Mouse (Mus musculus): ENCODE data around the gene Hist4h4. TPM values are rescaled to one million over a fixed set of nuclear protein-coding genes. Genes with fewer than 3 reads are reported as not detected.
A peak's percentile ranks its signal among the peaks of the same experiment; 100 is the strongest.

Hist4h4 gene
- polyA plus RNA-seq, 1 experiment = 2.6 TPM

- no peaks in the 10 kb centered on the region for H3K9me3 ChIP-seq (ENCODE audit: control insufficient read depth, low read length)
- H3K4me3 ChIP-seq (replicated peaks) = no peak overlapping the region
- peaks cover 44% of the 10 kb centered on the region for H3K36me3 ChIP-seq (ENCODE audit: control insufficient read depth)
- H3K4me1 ChIP-seq (ENCODE audit: control insufficient read depth) = peaks cover 23% of the 10 kb centered on the region
- TF ChIP-seq TAL1 (IDR thresholded peaks at IDR 0.05; ENCODE audit: low read length) (no peak), GATA1 (IDR thresholded peaks at IDR 0.05; ENCODE audit: low read length) (no peak)
- H3K27me3 ChIP-seq (ENCODE audit: control insufficient read depth) = no peaks in the 10 kb centered on the region
These were observed 40.7 kb upstream of the Hist4h4 start for GRCm38 (mm10) chr6:136844903-136845302.

- Histone ChIP-seq H3K4me3 (replicated peaks) (no peak overlapping the region), H3K9me3 (ENCODE audit: control insufficient read depth, low read length) (no peaks in the 10 kb centered on the region), H3K36me3 (ENCODE audit: control insufficient read depth) (no peaks in the 10 kb centered on the region), H3K4me1 (ENCODE audit: control insufficient read depth) (no peaks in the 10 kb centered on the region), H3K27me3 (ENCODE audit: control insufficient read depth) (peaks cover 15% of the 10 kb centered on the region)
- TF ChIP-seq TAL1 (IDR thresholded peaks at IDR 0.05; ENCODE audit: low read length) = no peak
- TF ChIP-seq GATA1 (IDR thresholded peaks at IDR 0.05; ENCODE audit: low read length) = no peak
These were observed 33.1 kb upstream of the Hist4h4 start for GRCm38 (mm10) chr6:136837323-136837722.

GRCm38 (mm10) chr6:136835352-136835751, 31.1 kb upstream of the Hist4h4 start, which contains the start of gene Smco3:
Gene Smco3, minus strand, starts transcription at chr6:136835452.
- H3K27me3 ChIP-seq (ENCODE audit: control insufficient read depth) = peaks cover 30% of the 10 kb centered on the region
- no peak within 1 kb of the TSS for H3K4me3 ChIP-seq (replicated peaks)
- no peaks in the 10 kb centered on the region for H3K36me3 ChIP-seq (ENCODE audit: control insufficient read depth)
- no peak for TF ChIP-seq TAL1 (IDR thresholded peaks at IDR 0.05; ENCODE audit: low read length)
- no peak for TF ChIP-seq GATA1 (IDR thresholded peaks at IDR 0.05; ENCODE audit: low read length)
- no peaks in the 10 kb centered on the region for H3K4me1 ChIP-seq (ENCODE audit: control insufficient read depth)
- no peaks in the 10 kb centered on the region for H3K9me3 ChIP-seq (ENCODE audit: control insufficient read depth, low read length)

DNA sequence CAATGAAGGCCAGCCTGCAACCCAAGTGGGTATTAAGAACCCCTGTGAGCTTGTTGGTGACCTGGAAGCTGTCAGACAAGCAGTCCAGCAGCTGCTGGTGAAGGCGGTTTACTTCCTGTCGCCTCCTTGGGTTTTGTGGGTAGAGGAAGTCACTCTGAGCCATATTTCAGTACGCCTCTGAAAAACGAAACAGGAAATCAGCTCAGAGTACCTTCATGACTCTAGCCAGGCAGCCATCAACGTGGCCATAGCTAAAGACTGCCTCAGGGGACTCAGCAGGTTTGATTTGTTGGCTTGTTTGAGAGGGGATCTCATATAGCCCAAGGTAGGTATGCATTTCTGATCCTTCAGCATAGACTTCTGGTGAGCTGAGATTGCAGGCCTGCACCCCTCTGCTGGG, 27.5 kb upstream of the Hist4h4 start:
- peaks cover 14% of the 10 kb centered on the region for H3K4me1 ChIP-seq (ENCODE audit: control insufficient read depth)
- H3K4me3 ChIP-seq (replicated peaks) = no peak overlapping the region
- H3K27me3 ChIP-seq (ENCODE audit: control insufficient read depth) = peaks cover 30% of the 10 kb centered on the region
- H3K36me3 ChIP-seq (ENCODE audit: control insufficient read depth) = no peaks in the 10 kb centered on the region
- TF ChIP-seq TAL1 (IDR thresholded peaks at IDR 0.05; ENCODE audit: low read length) (no peak), GATA1 (IDR thresholded peaks at IDR 0.05; ENCODE audit: low read length) (no peak)
- H3K9me3 ChIP-seq (ENCODE audit: control insufficient read depth, low read length) = no peaks in the 10 kb centered on the region

- Histone ChIP-seq H3K4me3 (replicated peaks) (peak overlapping the region; percentile 91), H3K27me3 (ENCODE audit: control insufficient read depth) (peaks cover 17% of the 10 kb centered on the region), H3K9me3 (ENCODE audit: control insufficient read depth, low read length) (no peaks in the 10 kb centered on the region), H3K4me1 (ENCODE audit: control insufficient read depth) (peaks cover 22% of the 10 kb centered on the region), H3K36me3 (ENCODE audit: control insufficient read depth) (peaks cover 24% of the 10 kb centered on the region)
- no peak for TF ChIP-seq GATA1 (IDR thresholded peaks at IDR 0.05; ENCODE audit: low read length)
- no peak for TF ChIP-seq TAL1 (IDR thresholded peaks at IDR 0.05; ENCODE audit: low read length)
These were observed 24.5 kb upstream of the Hist4h4 start for GRCm38 (mm10) chr6:136828681-136829080.

GRCm38 (mm10) chr6:136827881-136828561, 23.8 kb upstream of the Hist4h4 start, which contains the start of gene Wbp11:
Gene Wbp11, minus strand, starts transcription at chr6:136828233.
- H3K36me3 ChIP-seq (ENCODE audit: control insufficient read depth) = peaks cover 27% of the 10 kb centered on the region
- H3K9me3 ChIP-seq (ENCODE audit: control insufficient read depth, low read length) = no peaks in the 10 kb centered on the region
- H3K4me1 ChIP-seq (ENCODE audit: control insufficient read depth) = peaks cover 22% of the 10 kb centered on the region
- TF ChIP-seq GATA1 (IDR thresholded peaks at IDR 0.05; ENCODE audit: low read length) (no peak), TAL1 (IDR thresholded peaks at IDR 0.05; ENCODE audit: low read length) (no peak)
- peak within 1 kb of the TSS; percentile 91 for H3K4me3 ChIP-seq (replicated peaks)
- H3K27me3 ChIP-seq (ENCODE audit: control insufficient read depth) = peaks cover 17% of the 10 kb centered on the region

DNA sequence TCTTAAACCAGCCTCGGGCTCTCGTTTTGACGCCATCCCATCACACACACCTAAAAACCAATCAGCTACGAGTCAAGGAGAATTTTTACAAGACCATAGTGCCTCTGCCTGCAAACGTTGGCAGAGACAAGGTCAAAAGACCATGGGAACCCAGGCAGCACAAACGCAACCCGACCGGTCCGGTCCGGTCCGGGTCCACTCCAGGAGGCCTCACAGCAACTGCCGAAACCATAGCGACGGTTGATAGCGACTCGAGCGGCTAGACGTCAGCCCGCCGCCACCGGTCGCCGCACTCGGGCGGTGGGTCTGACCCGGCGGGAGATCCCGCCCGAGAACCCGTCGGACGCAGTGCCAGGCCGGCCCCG, 23.3 kb upstream of the Hist4h4 start, which contains the start of gene BC049715:
Gene BC049715, plus strand, starts transcription at position 111 of the 365 bp plus-strand sequence.
- peaks cover 32% of the 10 kb centered on the region for H3K36me3 ChIP-seq (ENCODE audit: control insufficient read depth)
- no peaks in the 10 kb centered on the region for H3K9me3 ChIP-seq (ENCODE audit: control insufficient read depth, low read length)
- peaks cover 22% of the 10 kb centered on the region for H3K4me1 ChIP-seq (ENCODE audit: control insufficient read depth)
- H3K4me3 ChIP-seq (replicated peaks) = peak within 1 kb of the TSS; percentile 91
- TF ChIP-seq GATA1 (IDR thresholded peaks at IDR 0.05; ENCODE audit: low read length) (no peak), TAL1 (IDR thresholded peaks at IDR 0.05; ENCODE audit: low read length) (no peak)
- peaks cover 17% of the 10 kb centered on the region for H3K27me3 ChIP-seq (ENCODE audit: control insufficient read depth)

DNA sequence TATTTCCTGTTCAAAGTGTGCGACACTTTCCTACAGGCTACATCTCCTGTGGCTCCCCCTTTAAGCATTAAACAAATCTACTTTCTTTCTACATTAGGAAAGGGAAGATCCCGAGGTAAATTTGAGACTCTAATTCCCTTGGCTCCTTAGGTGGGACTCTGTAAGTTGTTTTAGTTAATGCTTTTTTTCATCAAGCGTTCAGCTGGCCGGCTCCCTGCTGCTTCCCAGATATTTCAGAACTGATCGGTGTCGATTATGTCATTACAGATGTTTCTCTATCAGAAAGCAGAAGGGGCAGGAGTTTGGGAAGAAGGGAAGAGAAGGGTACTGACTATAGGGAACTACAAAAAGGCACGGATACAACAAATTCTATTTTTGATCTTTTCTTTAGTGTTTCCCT, 22.9 kb upstream of the Hist4h4 start:
- Histone ChIP-seq H3K9me3 (ENCODE audit: control insufficient read depth, low read length) (no peaks in the 10 kb centered on the region), H3K4me3 (replicated peaks) (peak overlapping the region; percentile 91), H3K27me3 (ENCODE audit: control insufficient read depth) (peaks cover 13% of the 10 kb centered on the region), H3K36me3 (ENCODE audit: control insufficient read depth) (peaks cover 36% of the 10 kb centered on the region), H3K4me1 (ENCODE audit: control insufficient read depth) (peaks cover 22% of the 10 kb centered on the region)
- no peak for TF ChIP-seq GATA1 (IDR thresholded peaks at IDR 0.05; ENCODE audit: low read length)
- no peak for TF ChIP-seq TAL1 (IDR thresholded peaks at IDR 0.05; ENCODE audit: low read length)

DNA sequence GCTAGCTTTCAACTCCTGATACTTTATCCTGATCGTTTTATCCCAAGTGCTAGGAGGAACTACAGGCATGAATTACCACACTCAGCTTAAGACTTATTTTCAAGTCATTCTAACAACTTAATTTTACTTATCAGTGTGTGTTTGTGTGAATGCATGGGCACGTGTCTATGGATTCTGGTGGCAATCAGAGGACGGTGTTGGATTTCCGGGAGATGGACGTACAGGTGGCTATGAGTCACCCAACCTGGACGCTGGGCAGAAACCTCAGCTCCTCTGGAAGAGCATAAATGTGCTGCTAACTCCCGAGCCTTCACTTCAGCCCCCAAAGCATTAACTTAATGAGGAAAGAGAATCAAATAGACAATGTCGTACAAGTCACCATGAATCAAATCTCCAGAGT, 20.8 kb upstream of the Hist4h4 start:
- peaks cover 24% of the 10 kb centered on the region for H3K4me1 ChIP-seq (ENCODE audit: control insufficient read depth)
- no peaks in the 10 kb centered on the region for H3K27me3 ChIP-seq (ENCODE audit: control insufficient read depth)
- peaks cover 57% of the 10 kb centered on the region for H3K36me3 ChIP-seq (ENCODE audit: control insufficient read depth)
- TF ChIP-seq TAL1 (IDR thresholded peaks at IDR 0.05; ENCODE audit: low read length) (no peak), GATA1 (IDR thresholded peaks at IDR 0.05; ENCODE audit: low read length) (no peak)
- H3K9me3 ChIP-seq (ENCODE audit: control insufficient read depth, low read length) = no peaks in the 10 kb centered on the region
- no peak overlapping the region for H3K4me3 ChIP-seq (replicated peaks)

Measured in erythroblast, embryonic 14.5 days (primary cell).